Mouse (Mus musculus) embryo, embryonic 10.5 days (tissue): ENCODE measurements around the gene Rcbtb2.
A peak's percentile ranks its signal among the peaks of the same experiment; 100 is the strongest.
"Not testable (repeated sequence)": the region's sequence is repeated elsewhere in the genome, so short reads cannot be mapped to it uniquely, and the experiment has no call there.

Source experiments
- DNase-seq: peaks from one replicate; pipeline ENCODE4 v3.0.0-alpha.2; 2015; ENCODE audit warnings: low spot score

Rcbtb2 gene

DNA sequence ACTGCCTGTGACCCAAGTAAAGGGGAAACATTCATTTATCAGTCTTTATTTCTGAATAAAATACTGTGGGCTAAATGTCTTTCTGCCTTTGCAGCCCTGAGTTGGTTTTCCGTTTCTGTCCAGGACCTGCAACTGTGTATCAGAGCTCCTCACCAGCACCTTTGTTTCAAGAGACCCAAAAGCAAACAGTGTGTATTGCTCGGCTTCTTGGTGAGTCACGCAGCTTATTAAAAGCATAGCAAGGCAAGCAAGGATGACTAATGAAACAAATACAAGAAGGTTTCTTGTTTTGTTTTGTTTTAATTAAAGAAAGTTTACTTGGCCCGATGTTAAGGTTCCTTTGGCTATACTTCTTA is at the start of gene Rcbtb2:
TSS of gene Rcbtb2 (plus strand) at position 115 of the 356 bp plus-strand sequence.
- DNase-seq, result no peak

DNA sequence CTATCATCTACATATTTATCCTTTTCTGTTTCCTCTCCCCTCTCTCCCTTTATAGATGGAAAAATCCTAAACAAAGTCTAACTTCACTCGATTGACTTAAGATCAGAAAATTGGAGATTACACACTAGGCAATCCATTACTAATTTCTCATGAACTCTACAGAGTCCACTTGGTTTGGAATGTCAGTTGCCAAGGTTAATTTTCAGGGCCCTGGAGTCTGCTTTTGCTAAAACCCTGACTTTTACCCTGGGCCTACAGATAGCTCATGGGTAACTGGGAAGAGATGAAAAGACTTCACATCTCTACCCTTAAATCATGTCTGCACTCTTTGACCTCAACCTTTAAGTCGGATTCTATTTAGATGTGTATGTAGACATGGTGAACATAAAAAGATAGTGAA is 39.3 kb upstream of the Rcbtb2 start:
- DNase-seq, result no peak

DNA sequence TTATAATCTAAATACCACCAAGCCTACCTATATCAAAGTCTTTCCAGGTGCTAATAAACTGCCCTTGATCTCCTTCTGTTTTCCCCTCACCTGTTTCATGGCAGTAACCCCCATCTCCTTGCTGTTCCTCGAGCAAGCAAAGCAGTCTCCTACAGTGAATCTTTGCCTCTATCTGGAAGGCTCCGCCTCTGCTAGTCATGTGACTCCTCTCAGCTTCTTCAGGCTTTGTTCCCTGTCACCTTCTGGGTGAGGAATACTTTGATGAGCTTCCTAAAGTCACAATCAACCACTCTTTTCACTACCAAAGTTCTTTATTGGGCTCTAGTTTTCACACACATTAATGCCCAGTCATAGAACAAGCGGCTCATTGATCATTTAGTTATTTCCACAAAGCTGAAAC is 36.4 kb upstream of the Rcbtb2 start:
- no peak for DNase-seq

DNA sequence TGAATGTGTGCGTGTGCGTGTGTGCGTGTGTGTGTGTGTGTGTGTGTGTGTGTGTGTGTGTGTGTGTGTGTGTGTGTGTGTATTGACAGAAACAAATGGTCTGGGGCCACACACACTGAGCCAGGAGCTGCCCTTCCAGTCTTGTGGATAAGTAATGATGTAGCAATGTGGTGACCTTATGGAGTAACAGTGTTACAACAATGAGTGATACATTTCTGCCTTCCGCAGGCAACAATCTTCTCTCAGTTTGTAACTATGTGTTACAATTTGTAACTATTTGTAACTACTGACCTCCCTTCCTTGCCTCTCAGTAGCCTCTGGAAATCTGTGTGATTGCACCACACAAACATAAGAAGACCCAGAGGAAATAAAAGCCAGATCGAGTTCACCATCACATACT is 35.6 kb upstream of the Rcbtb2 start:
- DNase-seq, result no peak

DNA sequence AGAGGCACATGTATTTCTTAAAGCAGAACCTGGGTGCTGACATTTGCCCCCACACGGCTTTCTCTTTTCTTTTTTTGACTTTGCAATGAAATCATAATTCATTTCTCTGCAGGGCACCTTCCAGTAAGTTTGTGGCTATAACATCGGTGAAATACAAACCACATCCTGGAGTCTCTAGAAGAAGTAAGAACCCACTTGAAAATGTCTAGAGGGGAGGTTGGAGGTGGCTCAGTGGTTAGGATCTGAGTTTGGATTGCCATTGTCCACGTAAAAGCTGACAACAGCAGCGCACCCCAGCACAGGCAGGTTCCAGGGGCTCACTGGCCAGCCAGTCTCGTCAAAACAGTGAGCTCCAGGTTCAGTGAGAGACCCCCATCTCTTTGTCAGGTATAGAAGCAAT is 35.1 kb upstream of the Rcbtb2 start:
- no peak for DNase-seq

DNA sequence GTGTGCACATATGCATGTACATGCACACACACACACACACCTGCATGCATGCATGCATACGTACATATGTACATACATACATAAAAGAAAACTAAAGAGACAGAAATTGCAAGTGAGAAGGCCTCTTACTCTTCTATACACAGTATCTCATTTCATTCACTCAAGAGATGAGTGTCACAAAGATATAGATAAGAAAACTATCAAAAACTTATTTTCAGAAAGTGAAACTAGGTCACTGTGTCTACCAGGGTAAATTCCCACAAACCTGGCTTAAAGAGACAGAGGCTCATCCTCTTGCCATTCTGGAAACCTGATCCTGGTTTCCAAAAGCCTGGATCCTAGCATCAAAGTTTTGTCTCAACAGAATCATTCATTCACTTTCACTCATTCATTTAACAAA is 34.6 kb upstream of the Rcbtb2 start:
- DNase-seq, result no peak

DNA sequence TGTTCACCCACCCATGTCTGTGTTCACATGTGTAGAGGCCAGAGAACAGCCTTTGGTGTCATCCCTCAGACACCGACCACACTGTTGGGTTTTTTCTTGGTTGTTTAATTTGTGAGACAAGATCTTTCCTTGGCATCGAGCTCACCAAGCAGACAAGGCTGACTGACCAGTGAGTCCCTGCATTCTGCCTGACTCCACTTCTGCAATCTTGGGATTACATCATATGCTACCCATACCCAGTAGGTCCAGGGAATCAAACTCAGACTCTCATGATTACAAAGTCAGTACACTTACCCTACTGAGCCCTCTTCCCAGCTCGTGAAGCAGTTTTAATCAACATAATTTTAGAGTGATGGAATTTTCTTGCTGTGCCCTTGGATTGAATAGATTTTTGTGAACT is 30.0 kb upstream of the Rcbtb2 start:
- no peak for DNase-seq

DNA sequence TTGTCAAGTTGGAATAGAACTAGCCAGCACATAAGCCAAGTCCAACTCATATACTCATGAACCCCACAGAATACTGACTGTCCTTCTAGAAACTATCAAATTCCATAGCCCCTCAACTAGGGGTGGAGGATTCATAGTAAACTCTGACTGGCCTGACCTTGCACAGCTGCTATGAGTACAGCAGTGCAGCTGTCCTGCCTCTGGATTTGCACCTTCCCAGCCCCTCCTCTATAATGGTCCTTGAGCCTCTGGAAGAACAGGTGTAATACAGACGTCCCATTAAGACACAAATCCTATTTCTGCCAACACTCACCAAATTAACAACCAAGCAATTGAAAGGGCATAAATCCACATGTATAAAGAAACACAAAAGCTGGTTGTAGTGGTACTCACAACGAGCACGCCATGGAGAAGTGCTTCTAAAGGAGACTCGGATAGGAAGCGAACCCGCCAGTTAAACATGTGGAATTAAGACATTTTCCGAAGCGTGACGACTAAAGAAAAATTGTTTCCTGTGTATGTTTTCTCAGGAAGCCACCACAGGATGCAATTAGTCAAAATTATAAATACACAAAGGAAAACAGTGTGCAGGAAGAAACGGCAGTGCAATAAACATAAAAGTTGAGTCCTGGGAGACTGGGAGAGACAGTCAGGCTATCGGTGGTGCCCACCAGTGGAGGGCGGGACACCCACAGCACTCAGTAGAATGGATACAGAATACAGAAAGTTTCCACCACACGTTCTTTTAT is 27.9 kb upstream of the Rcbtb2 start:
- no peak for DNase-seq

DNA sequence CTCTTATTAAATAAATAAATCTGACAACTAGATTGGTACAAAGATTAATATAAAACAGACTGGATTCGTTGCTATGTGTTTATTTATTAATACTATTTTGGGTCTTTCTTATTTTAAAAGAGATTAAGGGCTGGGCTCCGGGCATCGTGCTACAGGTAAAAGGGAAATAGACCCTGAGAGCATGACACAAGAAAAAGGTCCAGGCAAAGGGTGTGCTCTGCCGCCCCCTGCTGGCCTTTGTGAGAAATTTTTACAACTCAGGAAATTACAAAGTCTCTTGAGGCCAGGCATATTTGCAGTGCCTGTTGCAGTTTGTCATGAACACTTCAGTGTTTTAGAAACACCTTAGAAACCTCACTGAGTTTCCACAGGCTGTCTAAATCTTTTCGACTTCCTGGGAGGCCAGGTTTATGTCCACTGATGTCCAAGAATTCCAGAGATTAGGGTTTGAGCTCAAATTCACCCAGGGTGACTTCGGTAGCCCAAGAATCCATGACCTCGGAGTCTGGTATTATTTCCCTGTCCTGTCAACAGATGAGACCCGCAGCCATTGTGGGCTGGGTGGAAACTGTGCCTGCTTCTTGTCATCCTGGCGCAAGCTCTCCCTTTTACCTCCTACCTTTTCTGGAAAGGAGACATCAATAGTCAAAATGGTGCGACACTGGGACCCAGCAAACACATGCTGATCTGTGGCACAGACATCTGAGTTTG is 24.0 kb upstream of the Rcbtb2 start:
- peak; percentile 89 for DNase-seq

DNA sequence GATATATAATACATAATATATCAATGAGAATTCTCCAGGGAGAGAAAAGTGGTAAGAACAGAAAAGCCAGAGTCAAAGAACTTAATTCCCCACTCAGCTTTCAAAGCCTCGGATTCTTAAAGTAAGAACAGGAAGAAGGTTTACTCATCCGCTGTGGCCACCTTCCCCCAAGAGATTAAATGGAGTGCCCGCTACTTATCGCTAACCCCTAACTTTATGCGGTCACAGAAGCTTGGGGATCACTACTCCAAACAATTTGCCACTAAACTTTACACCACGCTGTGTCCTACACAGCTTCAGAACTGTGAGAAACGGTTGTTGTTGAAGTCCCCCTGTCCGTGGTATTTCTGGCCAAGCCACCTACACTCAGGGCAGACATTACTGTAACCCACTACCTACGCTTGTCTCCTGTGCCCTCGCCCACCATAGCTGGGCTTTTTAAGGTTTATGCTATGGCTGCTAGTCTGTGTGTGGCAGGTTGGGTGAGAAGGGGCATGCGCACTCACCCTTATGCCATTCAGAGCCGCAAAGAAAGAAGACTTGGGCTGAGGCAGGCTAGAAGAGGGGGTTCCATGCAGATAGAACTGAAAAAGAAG is 20.5 kb upstream of the Rcbtb2 start:
- DNase-seq, result no peak

DNA sequence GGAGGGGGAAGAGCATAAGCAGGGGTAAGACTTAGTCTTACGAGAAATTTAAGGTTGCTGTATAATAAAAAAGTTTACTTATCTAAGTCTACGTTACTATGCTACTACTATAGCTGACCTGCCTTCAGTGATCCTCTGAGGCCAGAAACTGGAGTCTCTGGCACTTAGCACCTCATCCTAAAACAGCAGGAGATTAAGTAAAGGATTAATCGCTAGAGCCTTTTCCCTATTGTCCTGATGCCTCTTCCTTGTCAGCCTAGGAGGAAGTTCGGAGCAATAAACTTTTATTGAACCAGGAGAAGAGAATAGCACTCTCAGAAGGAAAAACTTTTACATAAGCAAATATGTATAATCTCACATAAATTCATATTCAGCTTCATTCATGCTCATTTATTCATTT is 19.9 kb upstream of the Rcbtb2 start:
- not testable (repeated sequence) for DNase-seq

DNA sequence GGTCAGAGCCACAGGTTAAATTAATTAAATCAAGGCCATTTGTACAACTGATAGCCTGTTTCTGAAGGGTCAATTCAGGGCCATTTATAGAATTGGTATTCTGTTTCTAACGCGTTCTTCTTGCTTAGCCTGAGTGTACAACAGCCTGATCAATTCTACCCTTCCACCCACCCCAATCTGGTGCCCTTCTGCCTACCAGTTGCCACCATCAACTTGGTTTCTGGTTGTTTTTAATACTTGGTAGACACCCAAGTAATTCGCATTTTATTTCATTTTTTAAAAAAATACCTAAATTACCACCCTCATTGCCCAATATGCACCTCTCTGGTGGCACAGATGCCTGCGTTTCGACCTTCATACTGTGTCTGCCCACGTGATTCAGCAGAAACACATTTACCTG is 17.9 kb upstream of the Rcbtb2 start:
- DNase-seq, result no peak

DNA sequence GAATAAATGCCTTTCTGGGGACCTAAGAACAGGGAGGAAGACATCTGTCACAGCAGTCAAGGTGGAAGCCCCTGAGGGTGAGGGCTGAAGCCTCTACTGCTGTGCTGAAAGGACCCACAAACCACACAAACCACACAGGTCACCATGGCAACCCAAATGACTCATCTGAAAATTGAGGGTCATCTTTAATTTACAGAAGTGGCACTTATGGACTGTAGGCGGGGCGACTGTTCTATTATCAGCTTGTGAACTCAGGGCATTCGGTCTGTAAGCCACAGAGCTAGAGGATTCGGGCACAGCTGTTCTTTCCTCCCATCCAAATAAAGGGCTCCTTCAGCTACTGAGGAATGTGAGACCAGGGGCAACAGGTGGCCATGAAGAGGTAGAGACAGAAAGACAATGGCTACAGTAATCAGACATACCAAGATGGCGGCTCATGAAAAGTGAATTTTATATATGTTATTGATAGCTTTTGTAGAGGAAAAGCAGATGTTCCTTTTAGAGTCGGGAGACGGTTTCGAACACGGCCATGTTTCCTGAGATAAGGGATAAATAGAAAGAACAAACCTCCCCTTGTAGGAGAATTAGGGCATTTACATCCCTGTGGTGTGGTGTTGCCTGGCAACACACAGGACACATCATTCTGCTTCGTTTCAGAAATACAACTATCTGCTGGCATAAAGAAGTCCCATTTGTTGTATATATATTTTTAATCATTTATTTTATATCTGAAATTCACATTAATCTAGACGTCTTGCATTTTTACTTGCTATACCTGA is 17.2 kb upstream of the Rcbtb2 start:
- DNase-seq, result peak; percentile 67

DNA sequence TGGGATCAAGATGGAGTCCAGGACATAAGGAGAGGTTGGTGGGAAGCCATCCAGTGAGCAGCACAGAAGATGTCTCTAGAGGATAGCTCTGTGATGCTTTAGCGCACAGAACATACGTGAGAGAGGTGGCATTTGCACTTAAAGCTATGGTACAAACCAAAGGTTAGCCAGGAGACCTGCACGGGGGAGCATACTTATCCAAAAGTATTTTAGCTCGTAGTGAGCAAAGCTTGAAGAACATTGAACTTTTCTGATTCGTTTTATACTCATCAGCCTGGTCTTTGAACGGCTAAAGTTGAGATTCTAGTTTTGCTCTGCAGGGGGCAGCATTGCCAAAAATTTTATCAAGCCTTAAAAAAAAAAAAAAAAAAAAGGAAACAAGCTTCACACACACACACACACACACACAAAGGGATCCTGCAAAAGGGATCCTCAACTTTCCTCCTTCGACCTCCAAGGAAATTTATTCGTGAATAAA is 16.6 kb upstream of the Rcbtb2 start:
- peak; percentile 79 for DNase-seq

DNA sequence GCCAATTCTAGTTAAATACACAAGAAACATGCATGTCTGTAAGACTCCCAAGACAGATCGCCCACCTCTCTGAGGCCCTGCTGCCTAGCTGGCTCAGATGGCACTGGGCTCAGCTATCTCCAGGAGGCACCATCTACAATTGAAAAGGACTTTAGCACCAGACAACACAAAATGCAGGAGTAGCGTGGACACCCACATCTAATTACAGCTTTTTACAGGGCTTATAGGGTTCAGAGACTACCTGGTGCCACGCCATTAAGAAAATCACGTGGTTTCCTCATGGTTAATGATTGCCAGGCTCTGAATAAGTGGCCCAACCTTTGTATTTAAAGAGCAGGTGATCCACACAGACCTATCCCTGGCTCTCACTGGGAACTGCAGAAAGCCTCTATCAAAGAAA is 15.9 kb upstream of the Rcbtb2 start:
- no peak for DNase-seq

DNA sequence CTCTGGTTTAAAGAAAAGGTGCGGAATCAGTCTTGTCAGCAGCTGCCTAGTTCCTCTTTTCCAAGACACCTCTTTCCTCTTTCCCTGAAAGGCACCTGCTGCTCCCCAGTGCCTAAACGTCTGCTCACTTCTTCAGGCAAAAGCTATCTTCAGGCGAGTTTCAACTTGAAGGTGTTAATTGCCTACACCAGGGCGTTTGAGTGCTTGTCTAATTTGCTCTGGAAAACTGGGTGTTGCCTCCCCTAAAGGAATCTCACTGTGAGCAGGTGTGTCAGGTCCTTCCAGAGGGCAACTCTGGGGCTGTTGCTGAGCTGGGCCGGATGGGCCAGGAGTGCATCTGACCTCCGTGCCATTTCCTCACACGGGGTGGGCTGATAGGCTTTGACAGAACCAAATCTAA is 15.5 kb upstream of the Rcbtb2 start:
- DNase-seq, result no peak

DNA sequence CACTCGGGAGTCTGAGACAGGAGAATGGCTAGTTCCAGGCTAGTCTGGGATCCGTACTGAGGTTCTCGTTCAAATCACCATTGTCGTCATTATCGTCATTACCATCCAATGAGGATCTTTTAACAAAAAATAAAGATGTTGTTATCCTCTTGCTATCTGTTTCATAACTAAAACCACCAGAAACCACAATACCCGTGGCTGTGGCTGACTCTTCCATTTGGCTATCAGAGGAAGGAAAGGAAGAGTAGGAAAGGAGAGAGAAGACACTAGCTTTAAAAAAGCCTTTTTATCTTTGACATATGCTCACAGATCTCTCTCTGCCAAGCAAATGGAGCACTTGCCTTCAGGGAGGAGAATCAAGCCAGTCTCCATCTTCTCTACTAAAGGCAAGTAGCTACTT is 14.9 kb upstream of the Rcbtb2 start:
- no peak for DNase-seq

DNA sequence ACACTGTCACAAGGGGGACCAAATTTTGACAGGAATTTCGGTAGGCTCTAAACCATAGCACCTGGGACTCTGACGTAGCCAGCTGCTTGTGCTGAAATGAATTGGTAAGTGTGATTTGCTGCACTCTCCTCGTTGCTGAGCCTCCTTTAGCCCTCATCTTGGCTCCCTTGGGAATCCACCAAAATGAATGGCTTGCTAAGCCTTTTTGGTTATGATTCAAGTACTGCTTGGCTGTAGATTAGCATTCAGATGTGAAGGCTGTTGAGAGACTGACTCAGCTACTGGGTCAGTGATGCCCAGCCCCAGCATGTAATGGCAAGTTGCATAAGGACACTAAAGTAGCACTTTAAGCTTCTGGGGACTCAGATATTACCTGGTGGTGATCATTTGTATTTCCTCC is 12.2 kb upstream of the Rcbtb2 start:
- DNase-seq, result no peak

DNA sequence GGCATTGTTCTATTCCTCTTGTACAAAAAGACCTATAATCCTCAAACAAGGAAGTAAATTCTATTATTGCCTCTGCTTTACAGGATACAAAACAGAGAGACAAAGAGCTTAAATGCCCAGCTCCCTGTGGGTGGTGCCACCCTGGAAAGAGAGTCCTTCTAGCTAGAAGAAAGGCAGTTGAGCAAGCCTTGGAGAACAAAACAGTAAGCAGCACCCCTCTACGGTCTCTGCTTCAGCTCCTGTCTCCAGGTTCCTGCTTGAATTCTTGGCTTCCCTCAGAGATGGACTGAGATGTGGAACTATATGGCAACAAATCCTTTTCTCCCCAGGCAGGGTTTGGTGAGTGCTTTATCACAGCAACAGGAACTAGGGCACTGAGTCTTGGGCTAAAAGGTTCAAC is 11.7 kb upstream of the Rcbtb2 start:
- DNase-seq, result no peak

DNA sequence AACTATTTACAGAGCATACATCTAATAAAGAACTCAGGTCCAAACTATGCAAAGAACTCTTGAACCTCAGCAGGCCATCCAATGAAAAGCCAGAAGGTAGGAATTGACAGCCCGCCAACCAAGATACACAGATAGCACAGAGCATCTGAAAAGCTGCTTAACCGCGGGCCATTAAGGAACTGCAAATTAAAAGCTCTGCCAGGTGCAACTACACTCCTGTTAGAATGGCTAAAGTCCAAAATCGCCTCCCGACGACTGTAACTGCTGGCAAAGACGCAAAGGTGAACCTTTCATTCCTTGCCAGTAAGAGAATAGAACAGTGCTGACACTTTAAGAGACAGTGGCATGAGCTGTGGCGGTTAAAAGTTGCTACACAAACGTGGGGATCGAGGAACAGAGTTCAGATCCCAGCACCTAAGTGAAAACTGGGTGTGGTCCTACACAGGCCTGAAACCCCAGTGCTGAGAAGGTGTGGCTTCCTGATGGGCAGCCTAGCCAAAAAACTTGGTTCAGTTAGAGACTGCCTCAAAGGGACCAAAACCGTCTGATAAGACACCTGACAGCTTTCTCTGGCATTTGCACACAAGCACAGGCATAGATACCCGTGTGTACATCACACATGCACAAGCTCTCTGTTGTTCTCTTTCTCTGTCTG is 10.5 kb upstream of the Rcbtb2 start:
- no peak for DNase-seq

DNA sequence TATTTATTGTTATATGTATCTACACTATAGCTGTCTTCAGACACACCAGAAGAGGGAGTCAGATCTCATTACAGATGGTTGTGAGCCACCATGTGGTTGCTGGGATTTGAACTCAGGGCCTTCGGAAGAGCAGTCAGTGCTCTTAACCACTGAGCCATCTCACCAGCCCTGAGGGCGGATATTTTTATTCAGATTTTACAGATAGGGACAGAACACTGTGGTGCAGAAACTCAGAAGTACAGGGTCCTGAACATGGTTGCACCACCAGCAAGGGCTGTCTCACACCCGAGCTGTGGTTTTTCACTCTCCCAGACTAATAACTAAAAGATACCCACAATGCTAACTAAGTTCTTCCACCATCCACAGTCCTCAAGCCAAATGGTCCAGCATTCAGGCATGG is 7.9 kb upstream of the Rcbtb2 start:
- not testable (repeated sequence) for DNase-seq

DNA sequence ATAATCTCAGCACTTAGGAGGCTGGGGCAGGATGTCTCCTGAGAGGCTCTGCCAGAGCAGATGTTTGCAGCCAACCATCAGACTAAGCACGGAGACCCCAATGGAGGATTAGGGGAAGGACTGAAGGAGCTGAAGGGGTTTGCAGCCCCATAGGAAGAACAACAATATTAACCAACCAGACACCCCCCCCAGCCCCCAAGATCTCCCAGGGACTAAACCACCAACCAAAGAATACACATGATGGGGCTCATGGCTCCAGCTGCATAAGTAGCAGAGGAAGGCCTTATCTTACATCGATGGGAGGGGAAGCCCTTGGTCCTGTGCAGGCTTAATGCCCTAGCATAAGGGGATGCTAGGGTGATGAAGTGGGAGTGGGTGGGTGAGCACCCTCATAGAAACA is 6.5 kb upstream of the Rcbtb2 start:
- DNase-seq, result no peak
